Mouse (Mus musculus) heart, embryonic 16.5 days (tissue): Measurements from ENCODE around the gene Bcar1. TPM values are rescaled to one million over a fixed set of nuclear protein-coding genes. Genes with fewer than 3 reads are reported as not detected.

Experiments
- ATAC-seq: fragments of 200-750 bp; cut with Nextera tagmentation; replicated peaks from 2 replicates; pipeline ENCODE4 v1.8.0; 2017; ENCODE audit warnings: moderate number of reproducible peaks; ENCODE audit not compliant: insufficient read depth, low FRiP score; ENCODE audit errors: extremely low read depth
- H3K27ac ChIP-seq: fragments of 300-500 bp; sonication (generic); 2 replicates; pipeline ENCODE4 v1.5.1; 2014; ENCODE audit warnings: mild to moderate bottlenecking, low read length, control low read depth, moderate library complexity
- H3K27me3 ChIP-seq: fragments of 300-500 bp; sonication (generic); 2 replicates; pipeline ENCODE4 v1.6.1; 2014; ENCODE audit warnings: low read length, mixed read lengths; ENCODE audit not compliant: control insufficient read depth, insufficient read depth
- H3K36me3 ChIP-seq: fragments of 300-500 bp; sonication (generic); 2 replicates; pipeline ENCODE4 v1.6.1; 2014; ENCODE audit not compliant: control insufficient read depth, insufficient read depth
- H3K4me1 ChIP-seq: fragments of 300-500 bp; sonication (generic); 2 replicates; pipeline ENCODE4 v1.6.1; 2014; ENCODE audit warnings: low read length, mixed read lengths; ENCODE audit not compliant: control insufficient read depth, insufficient read depth
- H3K4me2 ChIP-seq: fragments of 300-500 bp; sonication (generic); 2 replicates; pipeline ENCODE4 v1.6.1; 2014; ENCODE audit warnings: low read depth, mild to moderate bottlenecking, control low read depth, low read length
- H3K4me3 ChIP-seq: fragments of 300-500 bp; sonication (generic); 2 replicates; pipeline ENCODE4 v1.5.1; 2014; ENCODE audit warnings: mild to moderate bottlenecking, control low read depth, low read length
- H3K9ac ChIP-seq: fragments of 300-500 bp; sonication (generic); 2 replicates; pipeline ENCODE4 v1.6.1; 2014; ENCODE audit warnings: low read length, control low read depth
- H3K9me3 ChIP-seq: fragments of 300-500 bp; sonication (generic); replicated peaks from 2 replicates; pipeline ENCODE4 v1.6.1; 2016; ENCODE audit warnings: low read length; ENCODE audit not compliant: control insufficient read depth
- WGBS: fragments of 180-500 bp; shearing (Covaris S2); extraction: QIAGEN DNeasy Blood & Tissue Kit; methylation state at CpG from one replicate; pipeline ENCODE4 v1.1.7; 2014; 5-methylcytosine and 5-hydroxymethylcytosine counted together
- microRNA-seq: library from miRNA; unstranded; fragments of <30 nt; microRNA quantifications from one replicate; pipeline ENCODE4, GENCODE M21; 2017
- polyA plus RNA-seq: library from polyadenylated mRNA; unstranded; fragments of >200 nt; fragmentation: Nextera tagmentation; extraction: Ambion mirVana; gene quantifications from 2 replicates; pipeline ENCODE4 v1.2.1, GENCODE M21; 2015

Bcar1 gene
- polyA plus RNA-seq, 1 experiment from 2014 or later, result 39.8 TPM

- Histone ChIP-seq H3K4me1 (no peaks in the 10 kb centered on the region), H3K36me3 (no peaks in the 10 kb centered on the region), H3K4me3 (no peak overlapping the region), H3K9me3 (0 out of 2 replicates have a peak, but pooled peaks cover 5% of the 10 kb centered on the region), H3K9ac (no peak overlapping the region), H3K27me3 (no peaks in the 10 kb centered on the region), H3K4me2 (no peak overlapping the region), H3K27ac (no peak overlapping the region)
- 24% methylated on average over 3 of the region's 3 CpGs for WGBS
- ATAC-seq, result no peak; the same call in 1 of the 2 replicates
These were observed 65.5 kb downstream of the Bcar1 start for GRCm38 (mm10) chr8:111678111-111678510.

- H3K4me1 ChIP-seq, result no peaks in the 10 kb centered on the region
- no peak for ATAC-seq
These were observed 67.4 kb downstream of the Bcar1 start for GRCm38 (mm10) chr8:111676237-111676636.

DNA sequence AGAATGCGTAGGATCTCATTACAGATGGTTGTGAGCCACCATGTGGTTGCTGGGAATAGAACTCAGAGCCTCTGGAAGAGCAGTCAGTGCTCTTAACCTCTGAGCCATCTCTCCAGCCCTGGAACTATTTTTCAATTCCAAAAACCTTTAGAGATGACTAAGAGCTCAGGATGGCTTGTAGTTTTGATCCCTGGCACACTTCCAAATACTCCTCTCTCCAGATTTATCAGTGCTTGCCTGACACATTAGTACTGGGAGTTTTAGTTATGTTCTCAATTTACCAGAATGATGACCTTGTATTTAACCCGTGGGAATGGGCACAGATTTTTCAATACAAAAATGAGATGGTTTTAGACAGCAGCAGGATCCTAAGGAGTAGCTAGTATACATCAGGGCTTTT is 76.9 kb downstream of the Bcar1 start:
- Histone ChIP-seq H3K4me1 (no peaks in the 10 kb centered on the region), H3K27me3 (no peaks in the 10 kb centered on the region), H3K36me3 (peaks cover 33% of the 10 kb centered on the region), H3K9me3 (peaks cover 9% of the 10 kb centered on the region; the same call in 1 of the 2 replicates), H3K4me3 (no peak overlapping the region), H3K27ac (no peak overlapping the region), H3K4me2 (no peak overlapping the region), H3K9ac (no peak overlapping the region)
- ATAC-seq, result no peak
- WGBS, result 80% methylated on average over 2 of the region's 2 CpGs

More at GRCm38 (mm10) chr8:111676237-111676636, 67.4 kb downstream of the Bcar1 start:
- Histone ChIP-seq H3K9me3 (0 out of 2 replicates have a peak, but pooled peaks cover 5% of the 10 kb centered on the region), H3K27me3 (no peaks in the 10 kb centered on the region), H3K4me3 (no peak overlapping the region), H3K27ac (no peak overlapping the region), H3K36me3 (peaks cover 2% of the 10 kb centered on the region; the same call in 1 of the 2 replicates), H3K9ac (no peak overlapping the region), H3K4me2 (no peak overlapping the region)
- 74% methylated on average over 8 of the region's 8 CpGs for WGBS

GRCm38 (mm10) chr8:111662473-111662872 is 81.1 kb downstream of the Bcar1 start:
- H3K27ac ChIP-seq, result no peak overlapping the region
- H3K9me3 ChIP-seq, result no peaks in the 10 kb centered on the region
- peaks cover 9% of the 10 kb centered on the region for H3K4me1 ChIP-seq
- H3K4me3 ChIP-seq, result no peak overlapping the region
- ATAC-seq, result no peak
- 0 out of 2 replicates have a peak, but pooled peaks cover 2% of the 10 kb centered on the region for H3K36me3 ChIP-seq
- no peaks in the 10 kb centered on the region for H3K27me3 ChIP-seq
- no peak overlapping the region for H3K4me2 ChIP-seq
- H3K9ac ChIP-seq, result no peak overlapping the region
- 89% methylated on average over 3 of the region's 3 CpGs for WGBS

Small RNA genes lying within 50 kb of the gene (microRNA-seq; reads per million reads assigned to microRNA genes)
- not detected for gene Mir7076

Other genes with a start within 250 kb of the Bcar1 start
- gene Wdr59, start 221.7 kb downstream of the Bcar1 start, polyA plus RNA-seq, result 4.2 and 4.6 TPM in 2 replicates
- 19.7 and 20.8 TPM in 2 replicates for gene Znrf1, start 207.7 kb downstream of the Bcar1 start, polyA plus RNA-seq
- gene Ldhd, start 113.4 kb downstream of the Bcar1 start, polyA plus RNA-seq, result 1.2 TPM in 2 replicates
- 15.5 and 16.7 TPM in 2 replicates for gene Zfp1, start 100.4 kb downstream of the Bcar1 start, polyA plus RNA-seq
- gene Ctrb1, start 52.8 kb downstream of the Bcar1 start, polyA plus RNA-seq, result 0.17 and 2.1 TPM in 2 replicates
- gene Cfdp1, start 110.5 kb upstream of the Bcar1 start, polyA plus RNA-seq, result 114 and 123 TPM in 2 replicates
- gene Tmem170, start 132.9 kb upstream of the Bcar1 start, polyA plus RNA-seq, result 3.4 and 3.8 TPM in 2 replicates
- gene Chst5, start 166.6 kb upstream of the Bcar1 start, polyA plus RNA-seq, result 0.41 and 1.4 TPM in 2 replicates
- 4.4 and 4.7 TPM in 2 replicates for gene Tmem231, start 190.1 kb upstream of the Bcar1 start, polyA plus RNA-seq
- 198 and 211 TPM in 2 replicates for gene Gabarapl2, start 196.9 kb upstream of the Bcar1 start, polyA plus RNA-seq
- gene Adat1, start 248.5 kb upstream of the Bcar1 start, polyA plus RNA-seq, result 5.6 and 5.9 TPM in 2 replicates